Mouse (Mus musculus): ENCODE measurements around the gene Parvb.
A peak's percentile ranks its signal among the peaks of the same experiment; 100 is the strongest.
"Not testable (repeated sequence)": the region's sequence is repeated elsewhere in the genome, so short reads cannot be mapped to it uniquely, and the experiment has no call there.

Gene Parvb

DNA sequence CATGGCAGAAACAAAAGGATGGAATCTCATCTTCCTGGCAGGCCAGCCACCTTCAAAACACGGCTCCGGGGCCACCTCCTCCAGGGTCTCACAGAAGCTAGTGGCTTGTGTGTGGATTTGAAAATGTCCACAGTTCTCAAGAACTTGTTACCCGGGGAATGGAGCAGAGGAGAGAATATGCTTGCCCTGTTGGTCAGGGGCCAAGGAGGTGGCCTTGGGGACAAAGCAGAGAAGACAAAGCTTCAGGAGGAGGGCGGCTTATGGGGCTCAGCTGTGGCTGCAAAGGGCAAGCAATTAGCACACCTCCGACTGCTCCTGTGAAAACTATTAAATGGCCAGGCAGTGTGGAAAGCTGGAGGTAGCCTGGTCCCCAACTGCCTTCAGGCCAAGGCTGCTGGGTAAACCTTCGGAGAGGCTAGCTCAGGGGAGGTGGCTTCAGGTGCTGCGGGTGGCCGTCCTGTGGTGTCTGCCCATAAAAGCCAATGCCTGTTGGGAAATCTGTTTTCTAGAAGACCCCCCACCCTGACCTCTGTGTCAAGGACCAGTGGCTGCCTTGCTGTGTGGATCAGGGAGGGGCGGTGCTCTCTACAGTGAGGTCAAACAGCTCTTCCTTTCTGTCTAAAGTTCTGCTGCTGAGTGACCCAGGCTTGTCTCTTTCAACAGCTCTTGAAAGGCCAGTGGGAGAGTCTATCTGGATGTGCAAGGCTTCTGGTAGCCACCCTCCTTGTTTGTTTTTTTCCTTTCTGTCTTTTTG is 26.9 kb downstream of the Parvb start:
- DNase-seq: no peak

DNA sequence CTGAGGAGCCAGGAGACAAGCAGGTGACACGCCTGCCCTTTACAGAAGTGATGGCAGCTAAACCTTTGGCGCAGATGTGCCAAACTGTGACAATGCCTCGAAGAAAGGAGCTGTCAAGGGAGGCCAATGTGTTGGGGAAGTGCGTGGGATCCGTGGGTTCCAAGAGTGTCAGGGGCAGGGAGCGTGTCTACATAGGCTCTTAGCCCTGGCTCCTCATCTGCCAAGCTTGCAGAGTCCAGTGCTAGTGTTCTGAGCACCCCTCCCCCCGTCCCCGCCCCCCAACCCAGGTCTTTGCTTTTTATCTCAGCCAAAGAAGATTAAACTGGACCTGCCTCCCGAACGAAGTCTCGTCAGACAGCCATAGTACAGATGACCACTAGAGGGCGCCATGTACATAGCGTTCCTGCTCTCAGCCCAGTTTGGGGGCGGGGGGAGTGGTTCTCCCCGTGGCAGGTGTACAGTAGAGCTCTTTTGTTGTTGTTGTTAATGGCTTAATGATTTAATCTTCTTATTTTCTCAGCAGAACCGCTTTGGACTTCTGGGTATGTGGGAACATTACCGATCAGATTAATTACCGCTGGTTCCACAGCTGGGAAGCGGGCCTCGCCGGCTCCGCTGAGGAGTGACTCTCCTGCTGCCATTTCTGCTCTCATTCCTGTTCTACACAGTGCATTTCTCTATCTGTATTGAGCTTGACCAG is 28.4 kb downstream of the Parvb start:
- peak; percentile 18 to 61 for DNase-seq

DNA sequence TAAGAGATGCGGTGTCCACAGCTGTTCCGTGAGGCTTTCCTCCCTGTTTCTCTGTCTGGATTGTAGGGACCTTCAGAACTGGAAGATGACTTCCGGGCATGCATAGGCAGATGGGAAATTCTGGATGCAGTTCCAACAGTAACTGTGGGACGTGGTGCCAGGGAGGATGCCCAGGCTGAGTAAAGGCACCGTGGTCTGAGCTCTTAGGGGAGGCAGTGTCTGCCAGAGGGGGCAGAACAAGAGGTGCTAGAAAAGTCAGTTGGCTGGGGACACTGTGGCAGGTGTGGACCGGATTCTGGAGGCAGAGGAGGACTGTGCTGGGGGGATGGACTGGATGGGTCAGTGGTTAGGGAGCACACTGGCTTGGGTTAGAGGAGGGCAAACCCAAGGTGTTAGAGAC is 30.8 kb downstream of the Parvb start:
- DNase-seq: no peak

DNA sequence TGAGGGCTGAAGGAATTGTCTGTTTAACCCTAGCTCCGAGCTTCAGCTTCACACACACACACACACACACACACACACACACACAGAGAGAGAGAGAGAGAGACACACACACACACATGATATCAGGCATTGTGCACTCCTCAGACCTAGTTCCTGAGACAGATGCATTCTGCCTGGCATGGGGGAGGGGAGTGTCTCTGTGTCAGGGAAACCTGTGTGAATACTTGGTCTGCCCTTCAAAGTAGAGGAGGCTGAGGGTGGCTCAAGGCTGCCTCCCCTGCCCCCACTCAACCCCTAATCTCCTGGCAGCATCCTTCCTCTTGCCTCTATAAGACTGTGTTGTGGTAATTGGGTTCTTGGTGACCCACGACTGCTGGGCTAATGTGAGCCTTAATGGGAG is 31.7 kb downstream of the Parvb start:
- DNase-seq: no peak

DNA sequence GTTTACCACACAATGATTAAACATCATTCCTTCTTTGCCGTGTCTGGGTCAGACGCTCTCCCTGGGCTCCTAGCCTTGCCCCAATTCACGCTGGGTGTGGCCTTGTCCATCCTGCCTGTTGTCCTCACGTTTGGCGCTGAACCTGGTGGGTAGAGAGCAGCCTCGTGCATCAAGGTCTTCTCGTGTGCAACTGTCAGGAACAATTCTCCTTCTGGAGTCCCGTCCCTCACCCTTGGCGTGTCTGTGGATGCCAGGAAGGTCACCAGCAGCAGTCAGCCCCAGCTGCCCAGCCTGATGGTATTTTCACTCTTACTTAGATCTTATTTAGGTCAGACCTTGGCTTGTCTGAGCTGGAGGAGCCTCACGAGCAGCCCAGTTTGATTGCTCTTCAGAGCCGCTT is 33.3 kb downstream of the Parvb start:
- no peak for DNase-seq

DNA sequence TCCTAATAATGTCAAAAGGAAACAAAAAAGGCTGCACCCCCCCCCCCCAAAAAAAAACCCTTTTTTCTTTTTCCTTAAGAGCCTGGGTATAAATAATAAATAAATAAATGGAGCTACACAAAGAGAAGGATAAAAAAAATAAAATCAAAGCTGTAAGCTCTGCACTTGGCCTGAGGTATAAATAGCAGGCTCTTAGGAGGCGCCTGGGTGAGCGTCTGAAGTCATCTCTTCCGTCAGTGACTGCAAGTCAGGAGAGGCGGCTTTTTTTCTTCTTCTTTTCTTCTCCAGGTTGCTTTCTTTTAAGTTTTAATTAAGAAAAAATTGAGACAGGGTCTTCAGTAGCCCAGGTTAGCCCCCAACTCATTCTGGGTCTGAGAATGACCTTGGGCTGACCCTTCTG is 34.4 kb downstream of the Parvb start:
- no peak for DNase-seq

DNA sequence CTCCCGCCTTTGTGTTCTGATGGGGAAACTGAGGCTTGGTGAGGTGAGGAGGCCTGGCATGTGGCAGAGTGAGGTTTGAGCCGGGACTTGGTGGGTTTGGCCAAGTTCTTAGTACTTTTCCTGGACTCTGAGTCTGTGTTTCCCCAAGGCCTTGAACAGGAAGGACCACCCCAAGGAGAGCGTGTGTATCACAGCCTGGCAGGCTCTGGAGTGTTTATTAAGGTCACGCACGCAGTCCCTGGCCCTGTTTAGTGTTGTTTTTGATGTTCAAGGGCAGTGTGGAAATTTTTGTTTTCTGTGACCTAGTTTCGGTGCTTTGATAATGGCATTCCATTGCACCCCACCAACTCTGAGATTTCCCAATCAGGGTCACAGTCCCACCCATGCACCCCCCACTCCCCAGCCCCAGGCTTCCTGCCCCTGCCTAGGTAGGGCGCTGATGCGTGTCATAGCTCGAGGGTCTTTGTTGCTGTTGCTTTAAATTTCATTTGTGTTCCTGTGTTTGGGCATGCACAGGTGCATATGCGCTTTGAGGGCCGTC is 35.9 kb downstream of the Parvb start:
- DNase-seq: no peak

DNA sequence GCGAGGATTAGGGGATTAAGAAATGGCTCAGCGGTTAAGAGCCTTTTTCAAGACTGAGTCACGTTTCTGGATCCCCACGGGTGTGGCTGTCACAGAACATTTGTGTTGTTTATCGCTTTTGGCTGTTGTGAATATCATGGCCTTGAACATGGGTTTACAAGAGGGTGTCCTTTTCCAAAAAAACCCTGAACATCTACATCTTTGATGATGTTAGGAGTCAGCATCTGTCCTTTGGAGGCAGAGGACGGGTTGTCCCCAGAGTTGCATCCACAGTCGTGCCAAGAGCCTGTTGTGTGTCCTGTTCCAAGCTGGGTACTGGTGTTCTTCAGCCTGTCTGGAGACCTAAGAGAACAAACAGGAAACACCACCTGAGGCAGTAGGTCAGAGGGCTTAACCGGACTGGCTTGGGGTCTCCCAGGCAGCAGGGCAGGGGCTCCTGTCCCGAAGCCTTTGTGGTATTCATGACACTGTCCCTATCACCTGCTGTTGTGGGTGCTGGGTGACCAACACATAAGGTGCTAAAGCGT is 37.3 kb downstream of the Parvb start:
- DNase-seq: no peak

DNA sequence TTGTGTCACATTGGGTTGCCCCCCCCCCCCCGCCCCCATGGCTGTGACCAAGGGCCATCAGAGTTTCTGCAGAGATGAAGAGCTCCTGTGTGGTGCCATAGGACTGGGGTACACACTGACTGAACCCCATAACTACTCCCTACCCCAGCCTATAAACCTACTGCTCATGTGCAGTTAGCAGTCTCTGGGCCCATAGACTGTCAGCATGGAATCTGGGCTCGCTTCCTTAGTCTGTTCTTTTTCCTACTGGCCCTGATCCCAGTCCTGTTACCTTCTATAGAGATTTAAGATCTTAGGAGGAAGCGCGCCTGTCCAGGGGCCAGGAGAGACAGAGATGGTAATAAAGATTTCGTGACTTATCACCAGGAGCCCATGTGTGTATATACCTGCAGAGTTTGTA is 38.2 kb downstream of the Parvb start:
- no peak for DNase-seq

DNA sequence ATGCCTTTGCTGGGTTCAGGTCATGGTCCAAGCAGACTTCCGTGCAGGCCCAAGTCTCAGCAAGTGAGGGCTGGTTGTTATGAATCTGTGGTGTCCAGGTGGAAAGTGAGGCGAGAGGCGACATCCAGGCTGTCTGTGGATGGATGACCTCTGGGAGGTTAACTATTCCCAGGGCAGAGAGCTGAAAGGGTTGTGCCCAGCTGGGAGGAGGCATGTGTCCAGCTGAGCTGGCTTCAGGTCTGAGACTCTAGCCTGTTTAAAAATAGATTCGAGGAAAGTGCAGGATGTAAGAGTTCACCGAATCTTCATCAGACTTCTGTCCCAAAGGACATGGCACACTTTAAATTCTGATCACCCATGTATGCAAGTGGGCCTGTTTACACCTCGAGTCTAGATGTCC is 38.6 kb downstream of the Parvb start:
- no peak for DNase-seq

DNA sequence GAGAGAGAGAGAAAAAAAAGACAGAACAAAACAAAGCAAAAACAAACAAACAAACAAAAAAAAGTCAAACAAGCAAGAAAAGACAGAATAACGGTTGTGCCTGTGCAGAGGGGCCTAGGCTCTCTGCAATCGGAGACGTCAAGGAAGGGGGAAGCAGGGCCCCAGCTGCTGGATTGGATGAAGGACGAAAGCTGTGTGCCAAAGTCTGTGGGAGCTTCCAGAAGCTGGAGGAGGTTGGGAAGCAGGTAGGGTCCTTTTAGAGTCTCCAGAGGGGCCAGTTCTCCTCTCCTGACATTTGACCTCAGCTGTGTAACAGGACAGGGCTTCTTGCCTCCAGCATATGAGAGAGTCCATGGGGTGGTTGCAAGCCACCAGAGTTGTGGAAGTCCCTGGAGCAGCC is 44.2 kb downstream of the Parvb start:
- no peak for DNase-seq

DNA sequence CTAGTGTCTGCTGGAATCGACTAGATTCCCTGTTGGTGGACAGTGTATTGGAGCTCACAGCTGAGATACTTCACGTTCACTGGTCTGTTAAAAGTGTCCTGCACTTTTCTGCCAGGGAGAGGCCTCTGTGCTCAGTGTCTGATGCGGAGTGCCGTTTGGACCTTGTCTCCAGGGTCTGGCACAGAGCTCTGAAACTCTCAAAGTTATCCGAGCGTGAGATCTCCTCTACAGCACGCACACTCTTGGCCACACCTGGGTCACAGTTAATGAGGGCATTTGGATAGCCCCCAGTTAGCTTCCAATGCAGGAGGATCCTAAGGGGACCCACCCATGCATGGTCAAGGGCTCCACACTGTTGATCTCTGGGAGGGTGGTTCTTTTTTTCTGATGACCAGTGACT is 46.2 kb downstream of the Parvb start:
- no peak for DNase-seq

DNA sequence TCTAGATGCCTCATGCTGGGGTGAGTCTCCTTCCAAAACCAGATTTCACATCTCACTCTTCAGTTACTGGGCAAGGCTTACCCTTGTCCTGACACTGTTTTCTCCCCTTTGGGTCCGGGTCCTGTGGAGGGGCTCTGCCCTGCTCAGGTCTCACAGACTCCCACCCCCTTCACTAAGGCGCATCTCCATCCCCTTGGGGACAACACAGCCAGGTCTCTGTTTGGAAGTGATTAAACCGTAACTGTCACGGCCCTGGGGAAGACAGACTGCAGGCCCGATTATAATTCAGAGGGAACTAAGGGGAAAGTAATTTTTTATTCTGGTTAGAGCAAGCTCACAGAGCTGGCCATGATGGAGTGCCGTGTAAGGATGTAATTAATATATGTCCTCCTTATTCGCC is 46.8 kb downstream of the Parvb start:
- DNase-seq: no peak

DNA sequence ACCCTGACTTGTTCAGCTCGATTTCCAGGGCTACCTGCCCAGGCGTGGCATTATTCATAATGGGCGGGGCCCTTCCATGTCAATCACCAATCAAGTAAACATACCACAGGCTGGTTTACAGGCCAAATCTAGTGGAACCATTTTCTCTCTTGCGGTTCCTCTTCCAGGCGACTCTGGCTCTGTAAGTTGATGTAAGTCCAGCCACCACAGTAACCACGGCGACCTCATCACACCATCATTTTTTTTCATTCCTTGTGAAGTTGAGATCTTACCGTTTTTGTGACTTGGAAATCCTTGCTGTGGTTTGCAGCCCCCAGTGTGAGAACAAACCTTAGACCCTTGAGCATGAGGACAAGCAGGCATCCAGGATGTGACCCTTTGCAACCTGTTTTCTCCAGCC is 48.5 kb downstream of the Parvb start:
- no peak for DNase-seq

DNA sequence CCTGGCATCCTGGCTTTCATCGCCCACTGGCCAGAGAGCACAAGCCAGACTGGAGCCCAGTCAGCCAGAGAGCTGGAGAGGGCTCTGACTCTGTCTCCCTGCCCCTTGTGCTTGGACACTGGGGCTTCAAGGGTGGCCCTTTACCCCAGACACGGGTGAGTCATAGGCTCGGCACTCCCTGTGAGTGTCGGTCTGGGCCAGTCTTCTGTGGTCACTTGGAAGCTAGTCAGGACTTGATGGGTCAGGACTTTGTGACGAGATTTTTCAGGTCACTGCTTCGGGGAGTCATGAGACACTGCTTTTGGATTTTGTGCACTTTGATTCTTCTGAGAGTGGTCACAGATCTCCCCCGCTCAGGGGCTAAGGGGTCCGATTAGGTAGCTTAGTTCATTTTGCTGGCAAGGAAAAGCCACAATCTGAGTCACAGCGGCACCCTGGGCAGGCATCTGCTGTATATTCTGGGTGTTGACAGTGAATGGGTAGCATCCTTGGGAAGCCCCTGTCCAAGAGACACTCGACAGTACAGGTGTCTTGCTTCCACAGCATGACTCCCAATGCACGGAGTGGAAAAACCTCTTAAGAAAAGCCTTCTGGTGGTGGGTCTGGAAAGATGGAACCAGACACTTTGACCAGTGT is 49.0 kb downstream of the Parvb start:
- DNase-seq: no peak

DNA sequence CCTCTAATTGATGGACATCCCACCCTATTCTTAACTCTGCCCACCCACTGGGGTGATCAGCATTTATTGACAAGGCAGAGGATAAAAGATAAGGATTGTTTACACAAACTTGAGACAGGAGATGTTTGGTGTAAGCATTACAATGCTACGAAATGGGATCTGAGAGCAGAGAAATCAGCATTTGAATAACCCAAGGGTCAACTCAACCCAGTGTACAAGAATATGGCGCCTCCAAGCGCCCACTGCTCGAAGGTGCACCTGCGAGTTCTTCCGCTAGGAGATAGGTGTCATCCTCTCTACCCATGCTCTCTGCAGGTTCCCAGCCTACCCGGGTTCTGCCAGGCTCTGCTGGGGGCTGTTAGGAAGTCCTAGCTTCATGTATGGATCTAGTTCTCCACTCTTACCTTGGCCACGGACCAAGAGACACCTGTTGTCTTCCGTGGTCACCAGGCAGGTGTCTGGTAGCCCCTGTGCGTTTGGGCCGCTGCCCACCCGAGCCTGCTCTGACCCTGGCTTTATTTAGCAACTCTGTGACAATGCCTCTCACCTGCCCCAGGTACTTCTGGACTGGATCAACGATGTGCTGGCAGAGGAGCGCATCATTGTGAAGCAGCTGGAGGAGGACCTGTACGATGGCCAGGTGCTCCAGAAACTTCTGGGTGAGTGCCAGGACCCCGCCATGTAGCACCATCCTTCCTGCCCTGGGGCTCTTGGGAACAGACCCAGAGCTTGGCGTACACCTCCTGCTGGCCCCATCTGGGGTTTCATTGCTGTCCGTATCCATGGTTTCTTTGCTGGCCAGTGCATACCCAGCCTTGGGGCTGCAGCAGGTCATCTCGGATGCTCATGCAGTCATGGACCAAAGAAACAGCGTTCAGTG is 50.6 kb downstream of the Parvb start:
- DNase-seq: no peak

DNA sequence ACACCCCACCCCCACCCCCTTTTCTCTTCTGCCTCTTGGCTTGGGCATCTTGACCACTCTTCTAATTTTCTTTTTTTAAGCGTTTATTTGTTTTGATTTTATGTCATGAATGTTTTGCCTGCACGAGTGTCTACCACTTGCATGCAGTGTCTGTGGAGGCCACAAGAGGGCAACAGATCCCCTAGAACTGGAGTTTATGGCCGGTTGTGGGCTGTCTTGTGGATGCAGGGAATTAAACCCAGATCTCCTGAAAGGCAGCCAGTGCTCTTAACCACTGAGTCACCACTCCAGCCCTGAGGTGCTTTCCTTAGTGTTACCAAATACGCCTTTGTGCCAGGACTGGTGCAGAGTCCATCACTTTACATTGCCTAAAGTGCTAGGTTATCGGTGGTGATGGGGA is 52.2 kb downstream of the Parvb start:
- DNase-seq: peak; percentile 25 to 71

DNA sequence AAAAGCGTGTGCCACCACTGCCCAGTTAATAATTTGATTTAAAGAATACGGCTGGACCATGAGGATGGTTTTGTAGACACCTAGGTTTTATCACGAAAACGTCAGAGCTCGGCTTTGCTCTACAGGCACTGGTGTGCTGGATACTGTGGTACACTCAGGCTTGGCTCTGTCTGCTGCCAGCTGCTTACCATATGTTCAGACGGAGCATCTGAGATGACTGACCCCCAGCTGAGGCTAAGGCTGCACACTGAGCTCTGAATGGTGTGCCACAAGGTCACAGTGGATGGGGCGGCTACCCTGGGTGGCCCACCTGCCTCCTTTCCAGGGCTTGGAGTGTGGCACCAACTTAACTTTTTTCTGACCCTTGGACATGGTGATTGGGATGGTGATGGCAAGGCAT is 53.6 kb downstream of the Parvb start:
- DNase-seq: no peak

DNA sequence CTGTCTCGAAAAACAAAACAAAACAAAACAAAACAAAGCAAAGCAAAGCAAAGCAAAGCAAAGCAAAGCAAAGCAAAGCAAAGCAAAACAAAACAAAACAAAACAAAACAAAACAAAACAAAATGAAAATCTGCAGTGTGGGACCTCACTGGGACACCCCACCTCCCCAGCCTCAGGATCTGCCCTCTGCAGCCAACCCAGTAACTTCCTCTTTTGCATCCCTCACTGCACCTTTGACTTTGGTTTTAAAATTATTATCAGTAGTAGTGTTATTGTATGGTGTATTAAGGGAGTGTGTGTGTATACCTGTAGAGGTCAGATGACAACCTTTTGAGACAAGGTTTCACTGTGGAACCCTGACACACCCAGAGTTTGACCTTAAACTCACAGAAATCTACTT is 57.1 kb downstream of the Parvb start:
- DNase-seq: not testable (repeated sequence)

DNA sequence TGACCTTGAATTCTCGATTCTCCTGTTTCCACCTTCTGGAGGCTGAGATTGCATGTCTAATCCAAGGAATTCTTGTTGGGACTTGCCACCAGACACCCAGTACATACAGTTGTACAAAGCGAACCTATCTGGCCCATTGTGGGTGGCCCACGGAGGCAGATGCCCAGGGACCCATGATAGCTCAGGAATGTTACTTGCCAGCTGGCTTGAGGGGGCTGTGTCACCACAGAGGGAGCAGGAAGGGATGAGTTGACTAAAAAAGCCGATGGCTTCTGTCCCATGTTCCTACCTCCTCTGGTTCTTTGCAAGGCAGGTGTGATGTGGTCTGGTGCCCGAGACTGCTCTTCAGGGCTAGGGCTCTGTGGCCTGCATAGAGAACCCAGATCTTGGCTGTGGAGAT is 59.3 kb downstream of the Parvb start:
- DNase-seq: no peak

DNA sequence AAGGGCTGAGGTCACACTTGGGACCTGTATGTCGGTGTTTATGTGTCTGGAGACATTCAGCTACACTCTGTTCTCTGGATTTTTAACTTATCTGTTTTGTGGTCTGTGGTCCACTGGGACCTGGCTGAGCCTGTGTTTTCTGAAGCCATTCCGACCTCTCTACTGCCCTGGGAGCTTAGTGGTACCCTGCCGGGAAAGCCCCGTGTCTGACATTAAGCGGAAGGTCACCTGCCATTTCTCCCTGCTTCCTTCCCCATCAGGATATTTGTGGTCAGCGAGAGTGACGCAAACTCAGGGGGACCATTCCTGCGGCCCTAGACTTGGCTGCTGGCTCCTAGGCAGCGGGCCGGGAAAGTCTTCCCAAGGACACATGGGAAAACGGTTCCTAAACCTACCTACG is 61.7 kb downstream of the Parvb start:
- no peak for DNase-seq

DNA sequence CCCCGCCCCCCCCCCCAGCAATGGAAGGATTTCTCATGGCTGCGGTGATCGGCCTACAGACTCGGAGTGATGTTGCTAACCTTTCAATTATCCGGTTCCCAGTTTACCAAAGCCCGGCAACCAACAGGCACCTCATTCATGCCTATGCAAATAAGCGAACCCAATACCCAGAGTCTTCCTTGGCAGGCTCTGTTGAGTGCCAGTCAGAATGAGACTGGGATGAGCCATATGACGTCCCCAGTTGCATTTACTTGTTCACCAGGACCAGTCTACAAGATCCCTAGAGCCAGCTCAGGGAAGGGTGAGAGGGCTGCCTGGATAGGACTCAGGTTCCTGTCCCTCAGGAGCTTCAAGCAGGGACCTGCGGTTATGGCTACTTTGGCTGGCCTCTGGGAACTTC is 62.5 kb downstream of the Parvb start:
- DNase-seq: no peak

DNA sequence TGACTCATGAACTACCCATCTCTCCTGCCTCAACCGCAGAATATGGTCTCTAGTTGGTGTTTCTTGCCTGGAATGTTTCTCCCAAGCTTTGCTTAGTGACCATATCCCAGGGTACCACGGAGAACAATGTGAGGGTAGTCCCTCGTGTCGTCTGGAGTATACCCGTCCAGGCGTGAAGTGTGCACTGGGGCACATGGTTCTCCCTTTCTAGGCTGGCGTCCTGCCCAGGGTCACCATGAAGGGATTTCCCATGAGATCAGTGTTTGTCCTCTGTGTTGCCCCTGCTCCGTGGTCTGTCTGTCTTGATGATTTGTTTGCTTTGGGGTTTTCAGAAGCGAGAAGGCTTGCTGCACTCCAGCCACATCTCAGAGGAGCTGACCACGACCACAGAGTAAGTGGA is 63.4 kb downstream of the Parvb start:
- no peak for DNase-seq

Data from spleen, adult 18-20 months (tissue).